Mouse (Mus musculus) kidney, adult 8-10 months (tissue): ENCODE data around the gene Olfr972.
"Not testable (repeated sequence)": the region's sequence is repeated elsewhere in the genome, so short reads cannot be mapped to it uniquely, and the experiment has no call there.

Experiments
- DNase-seq, 2 experiments: peaks; one replicate each; pipeline ENCODE4 v3.0.0; 2022

Gene Olfr972

GRCm38 (mm10) chr9:39866122-39866521 is at the start of gene Olfr972:
TSS of gene Olfr972 (plus strand) at chr9:39866422.
- DNase-seq, result no peak

- not testable (repeated sequence) for DNase-seq
These were observed 29.6 kb upstream of the Olfr972 start, which contains the start of gene Olfr971 for GRCm38 (mm10) chr9:39836576-39836975. TSS of gene Olfr971 (plus strand) at chr9:39836876.

- DNase-seq, result not testable (repeated sequence)
These were observed 5.8 kb downstream of the Olfr972 start for GRCm38 (mm10) chr9:39871986-39872385.

- DNase-seq, result not testable (repeated sequence)
These were observed 11.5 kb downstream of the Olfr972 start for GRCm38 (mm10) chr9:39877541-39878396.

GRCm38 (mm10) chr9:39905106-39905505 is 38.9 kb downstream of the Olfr972 start:
- DNase-seq, result no peak

GRCm38 (mm10) chr9:39907036-39907435 is 40.8 kb downstream of the Olfr972 start, which contains the start of gene Olfr229:
TSS of gene Olfr229 (plus strand) at chr9:39907336.
- DNase-seq, result no peak

GRCm38 (mm10) chr9:39909939-39910338 is 43.7 kb downstream of the Olfr972 start:
- DNase-seq, result no peak
